Mouse (Mus musculus) neural tube, embryonic 14.5 days (tissue): ENCODE measurements around the gene Ncor2. TPM values are rescaled to one million over a fixed set of nuclear protein-coding genes. Genes with fewer than 3 reads are reported as not detected.
A peak's percentile ranks its signal among the peaks of the same experiment; 100 is the strongest.

ENCODE experiments used
- ATAC-seq: fragments of 200-750 bp; cut with Nextera tagmentation; 2 replicates; pipeline ENCODE4 v1.8.0; 2017; ENCODE audit warnings: low read depth, mild to moderate bottlenecking, moderate TSS enrichment, moderate library complexity
- H3K27ac ChIP-seq: fragments of 300-500 bp; sonication (generic); 2 replicates; pipeline ENCODE4 v1.5.1; 2014; ENCODE audit warnings: low read depth, mild to moderate bottlenecking, control low read depth, low read length, moderate library complexity, mixed read lengths
- H3K27me3 ChIP-seq: fragments of 300-500 bp; sonication (generic); 2 replicates; pipeline ENCODE4 v1.6.1; 2014; ENCODE audit warnings: low read length; ENCODE audit not compliant: control insufficient read depth, insufficient read depth
- H3K36me3 ChIP-seq: fragments of 300-500 bp; sonication (generic); 2 replicates; pipeline ENCODE4 v1.6.1; 2014; ENCODE audit warnings: low read length, mixed read lengths; ENCODE audit not compliant: control insufficient read depth, insufficient read depth
- H3K4me1 ChIP-seq: fragments of 300-500 bp; sonication (generic); 2 replicates; pipeline ENCODE4 v1.6.1; 2014; ENCODE audit warnings: low read length; ENCODE audit not compliant: control insufficient read depth, insufficient read depth
- H3K4me2 ChIP-seq: fragments of 300-500 bp; sonication (generic); 2 replicates; pipeline ENCODE4 v1.6.1; 2014; ENCODE audit warnings: mild to moderate bottlenecking, low read depth, low read length, control low read depth
- H3K4me3 ChIP-seq: fragments of 300-500 bp; sonication (generic); 2 replicates; pipeline ENCODE4 v1.5.1; 2014; ENCODE audit warnings: low read depth, low read length, control low read depth, mixed read lengths
- H3K9ac ChIP-seq: fragments of 300-500 bp; sonication (generic); replicated peaks from 2 replicates; pipeline ENCODE4 v1.6.1; 2014; ENCODE audit warnings: low read depth, mild to moderate bottlenecking, control low read depth, low read length, mixed read lengths
- H3K9me3 ChIP-seq: fragments of 300-500 bp; sonication (generic); 2 replicates; pipeline ENCODE4 v1.6.1; 2016; ENCODE audit warnings: low read length; ENCODE audit not compliant: control insufficient read depth
- WGBS: fragments of 180-500 bp; shearing (Covaris S2); extraction: QIAGEN DNeasy Blood & Tissue Kit; methylation state at CpG from one replicate; pipeline ENCODE4 v1.1.7; 2014; 5-methylcytosine and 5-hydroxymethylcytosine counted together
- polyA plus RNA-seq: library from polyadenylated mRNA; unstranded; fragments of >200 nt; fragmentation: Nextera tagmentation; extraction: Ambion mirVana; gene quantifications from 2 replicates; pipeline ENCODE4 v1.2.1, GENCODE M21; 2014

Ncor2 gene
- polyA plus RNA-seq, 1 experiment from 2014 or later = 32.8 TPM

- no peak overlapping the region for H3K4me2 ChIP-seq
- H3K27me3 ChIP-seq = no peaks in the 10 kb centered on the region
- H3K4me1 ChIP-seq = peaks cover 48% of the 10 kb centered on the region
- no peak overlapping the region for H3K9ac ChIP-seq
- ATAC-seq = no peak
- peaks cover 26% of the 10 kb centered on the region for H3K36me3 ChIP-seq
- H3K4me3 ChIP-seq = no peak overlapping the region
- no peaks in the 10 kb centered on the region for H3K9me3 ChIP-seq
- 46% methylated on average over 11 of the region's 11 CpGs for WGBS
- no peak overlapping the region for H3K27ac ChIP-seq
Measured at GRCm38 (mm10) chr5:125107011-125107651, 71.9 kb downstream of the Ncor2 start.

DNA sequence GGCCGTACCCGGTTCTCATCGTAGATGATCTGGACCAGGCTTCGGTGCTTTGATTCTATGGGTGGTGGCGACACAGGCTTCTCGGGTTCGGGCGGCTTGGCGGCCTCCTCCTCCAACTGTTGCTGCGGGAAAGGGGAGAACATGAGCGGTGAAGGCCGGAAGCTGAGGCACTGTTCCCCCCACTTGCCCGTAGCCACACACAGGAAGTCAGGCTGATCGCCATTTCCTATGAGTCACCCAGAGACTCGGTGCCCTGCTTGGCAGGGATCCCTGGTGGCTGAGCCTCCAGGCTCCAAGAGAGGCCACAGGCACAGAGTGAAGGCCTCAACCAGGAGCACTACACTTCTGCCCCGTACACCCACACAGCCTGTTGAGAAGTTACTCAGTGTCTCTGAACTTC, 72.8 kb downstream of the Ncor2 start:
- H3K4me3 ChIP-seq = no peak overlapping the region
- 93% methylated on average over 16 of the region's 16 CpGs for WGBS
- H3K9ac ChIP-seq = no peak overlapping the region
- no peaks in the 10 kb centered on the region for H3K9me3 ChIP-seq
- ATAC-seq = no peak
- no peaks in the 10 kb centered on the region for H3K27me3 ChIP-seq
- no peak overlapping the region for H3K4me2 ChIP-seq
- peaks cover 40% of the 10 kb centered on the region for H3K4me1 ChIP-seq
- no peak overlapping the region for H3K27ac ChIP-seq
- H3K36me3 ChIP-seq = peaks cover 29% of the 10 kb centered on the region

- no peaks in the 10 kb centered on the region for H3K9me3 ChIP-seq
- no peaks in the 10 kb centered on the region for H3K27me3 ChIP-seq
- no peak overlapping the region for H3K4me3 ChIP-seq
- ATAC-seq = no peak
- H3K27ac ChIP-seq = no peak overlapping the region
- H3K9ac ChIP-seq = no peak overlapping the region
- no peak overlapping the region for H3K4me2 ChIP-seq
- 82% methylated on average over 6 of the region's 6 CpGs for WGBS
- peaks cover 26% of the 10 kb centered on the region for H3K4me1 ChIP-seq
- H3K36me3 ChIP-seq = peaks cover 29% of the 10 kb centered on the region
Measured at GRCm38 (mm10) chr5:125104841-125105240, 74.2 kb downstream of the Ncor2 start.

DNA sequence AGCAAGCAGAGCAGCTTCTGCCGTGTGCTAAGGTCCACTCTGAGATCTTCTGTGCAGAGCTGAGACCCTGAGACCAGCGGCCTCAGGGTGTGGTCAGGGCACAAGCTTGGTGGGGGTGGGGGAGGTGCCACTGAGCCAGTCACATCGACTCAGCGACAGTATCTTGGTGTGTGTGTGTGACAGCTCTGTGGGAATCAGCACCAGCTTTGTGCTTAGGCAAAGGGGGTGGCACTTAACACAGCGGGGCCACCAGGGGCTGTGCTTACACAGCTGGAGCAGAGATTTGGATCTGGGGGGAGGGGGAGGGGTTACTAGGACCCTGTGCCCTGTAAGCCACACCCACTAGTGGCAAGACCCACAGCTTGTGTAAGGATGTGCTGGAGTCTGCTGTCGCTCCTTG, 75.6 kb downstream of the Ncor2 start:
- H3K4me3 ChIP-seq = no peak overlapping the region
- H3K9ac ChIP-seq = 0 out of 2 replicates have a peak overlapping the region, but pooled peaks have one; percentile 11
- H3K36me3 ChIP-seq = peaks cover 26% of the 10 kb centered on the region
- no peak overlapping the region for H3K4me2 ChIP-seq
- H3K9me3 ChIP-seq = no peaks in the 10 kb centered on the region
- H3K27me3 ChIP-seq = no peaks in the 10 kb centered on the region
- ATAC-seq = peak; percentile 14; the same call in 1 of the 2 replicates
- peaks cover 25% of the 10 kb centered on the region for H3K4me1 ChIP-seq
- peak overlapping the region; percentile 84 for H3K27ac ChIP-seq
- WGBS = 22% methylated on average over 6 of the region's 6 CpGs

DNA sequence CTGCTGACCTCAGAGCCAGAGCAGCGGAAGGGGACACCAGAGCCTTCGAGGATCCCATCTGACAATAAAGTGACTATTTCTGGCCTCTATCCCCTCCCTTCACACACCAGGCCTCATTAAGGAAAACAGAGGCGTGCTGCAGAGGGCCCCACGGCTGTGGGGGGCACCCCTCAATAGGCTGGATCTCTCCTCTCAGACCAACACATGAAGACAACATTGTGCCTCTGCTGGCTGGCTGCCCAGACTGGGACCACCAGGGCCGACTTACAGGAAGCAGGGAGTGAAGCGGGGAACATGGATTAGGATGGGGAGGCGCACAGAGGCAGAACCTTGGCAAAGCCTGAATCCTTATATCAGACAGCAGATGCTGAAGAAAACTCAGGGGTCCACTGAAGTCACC, 76.1 kb downstream of the Ncor2 start:
- 25% methylated on average over 7 of the region's 7 CpGs for WGBS
- peaks cover 24% of the 10 kb centered on the region for H3K36me3 ChIP-seq
- H3K9ac ChIP-seq = 0 out of 2 replicates have a peak overlapping the region, but pooled peaks have one; percentile 11

DNA sequence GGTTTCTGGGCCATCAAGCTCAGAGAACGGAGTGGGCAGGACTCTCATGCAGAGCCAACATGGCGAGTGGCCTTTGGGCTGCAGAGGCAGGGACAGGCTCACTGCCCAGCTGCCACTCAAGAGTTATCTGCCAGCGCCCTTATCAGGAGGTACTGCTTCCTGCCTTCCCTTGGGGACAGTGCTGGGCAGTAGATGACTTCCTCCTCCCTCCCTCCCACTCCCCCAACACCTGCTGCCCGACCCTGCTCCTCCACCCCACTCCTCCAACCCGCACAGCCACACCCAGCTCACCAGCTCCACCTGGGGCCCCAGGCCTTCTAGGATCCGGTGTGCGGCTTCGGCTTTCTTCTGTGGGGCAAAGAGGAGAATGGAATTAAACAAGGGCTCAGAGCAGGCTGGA, 76.7 kb downstream of the Ncor2 start:
- H3K27me3 ChIP-seq = no peaks in the 10 kb centered on the region
- ATAC-seq = no peak
- peaks cover 21% of the 10 kb centered on the region for H3K36me3 ChIP-seq
- no peak overlapping the region for H3K9ac ChIP-seq
- no peaks in the 10 kb centered on the region for H3K9me3 ChIP-seq
- peak overlapping the region; percentile 84 for H3K27ac ChIP-seq
- no peak overlapping the region for H3K4me2 ChIP-seq
- H3K4me1 ChIP-seq = peaks cover 25% of the 10 kb centered on the region
- H3K4me3 ChIP-seq = no peak overlapping the region
- WGBS = 65% methylated on average over 8 of the region's 8 CpGs

More for the DNA sequence above, 76.1 kb downstream of the Ncor2 start:
- peak; percentile 81 for ATAC-seq
- Histone ChIP-seq H3K4me1 (peaks cover 25% of the 10 kb centered on the region), H3K9me3 (no peaks in the 10 kb centered on the region), H3K27me3 (no peaks in the 10 kb centered on the region), H3K27ac (peak overlapping the region; percentile 84), H3K4me3 (no peak overlapping the region), H3K4me2 (no peak overlapping the region)

DNA sequence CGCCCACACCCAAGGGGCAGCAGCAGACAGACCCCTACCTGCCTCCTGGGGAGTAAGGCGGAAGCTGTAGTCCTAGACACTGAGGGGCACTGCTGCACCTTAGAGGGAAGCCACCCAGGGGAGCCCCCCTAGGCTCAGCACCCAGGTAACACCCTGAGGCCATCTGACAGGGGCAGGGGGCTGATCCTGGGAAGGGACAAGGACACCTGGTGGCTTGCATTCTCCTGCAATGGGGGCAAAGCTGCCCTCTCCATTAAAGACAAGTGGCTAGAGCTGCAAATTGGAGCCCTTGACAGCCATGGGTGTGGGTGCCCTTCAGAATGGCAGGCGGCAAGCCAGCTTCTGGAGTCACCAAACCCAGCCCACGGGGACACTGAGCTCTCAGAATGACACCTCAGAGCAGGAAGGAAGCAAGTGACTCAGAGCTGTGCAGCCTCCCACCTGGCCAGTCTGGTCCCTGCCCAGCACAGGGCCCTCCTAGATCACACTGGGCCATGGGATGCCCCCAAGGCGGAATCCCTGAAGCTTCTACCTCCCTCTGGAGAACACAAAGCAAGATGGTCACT, 79.2 kb downstream of the Ncor2 start:
- Histone ChIP-seq H3K36me3 (peaks cover 9% of the 10 kb centered on the region; the same call in 1 of the 2 replicates), H3K4me2 (no peak overlapping the region), H3K27ac (no peak overlapping the region), H3K4me1 (peaks cover 39% of the 10 kb centered on the region), H3K4me3 (no peak overlapping the region), H3K9me3 (no peaks in the 10 kb centered on the region), H3K27me3 (no peaks in the 10 kb centered on the region), H3K9ac (no peak overlapping the region)
- 83% methylated on average over 5 of the region's 5 CpGs for WGBS
- ATAC-seq = no peak

GRCm38 (mm10) chr5:125098692-125099091, 80.3 kb downstream of the Ncor2 start:
- no peak overlapping the region for H3K4me2 ChIP-seq
- peaks cover 4% of the 10 kb centered on the region; the same call in 1 of the 2 replicates for H3K36me3 ChIP-seq
- H3K4me3 ChIP-seq = no peak overlapping the region
- no peak overlapping the region for H3K27ac ChIP-seq
- peaks cover 34% of the 10 kb centered on the region for H3K4me1 ChIP-seq
- no peaks in the 10 kb centered on the region for H3K27me3 ChIP-seq
- no peaks in the 10 kb centered on the region for H3K9me3 ChIP-seq
- no peak overlapping the region for H3K9ac ChIP-seq
- no peak for ATAC-seq
- 96% methylated on average over 9 of the region's 9 CpGs for WGBS

GRCm38 (mm10) chr5:125096368-125096767, 82.7 kb downstream of the Ncor2 start:
- H3K27ac ChIP-seq = peak overlapping the region; percentile 40
- no peaks in the 10 kb centered on the region for H3K27me3 ChIP-seq
- no peak overlapping the region for H3K4me3 ChIP-seq
- 77% methylated on average over 11 of the region's 11 CpGs for WGBS
- no peak overlapping the region for H3K4me2 ChIP-seq
- H3K9ac ChIP-seq = no peak overlapping the region
- ATAC-seq = no peak
- H3K4me1 ChIP-seq = peaks cover 21% of the 10 kb centered on the region
- no peaks in the 10 kb centered on the region for H3K9me3 ChIP-seq
- H3K36me3 ChIP-seq = peaks cover 5% of the 10 kb centered on the region; the same call in 1 of the 2 replicates
